In the genomic region with DNA sequence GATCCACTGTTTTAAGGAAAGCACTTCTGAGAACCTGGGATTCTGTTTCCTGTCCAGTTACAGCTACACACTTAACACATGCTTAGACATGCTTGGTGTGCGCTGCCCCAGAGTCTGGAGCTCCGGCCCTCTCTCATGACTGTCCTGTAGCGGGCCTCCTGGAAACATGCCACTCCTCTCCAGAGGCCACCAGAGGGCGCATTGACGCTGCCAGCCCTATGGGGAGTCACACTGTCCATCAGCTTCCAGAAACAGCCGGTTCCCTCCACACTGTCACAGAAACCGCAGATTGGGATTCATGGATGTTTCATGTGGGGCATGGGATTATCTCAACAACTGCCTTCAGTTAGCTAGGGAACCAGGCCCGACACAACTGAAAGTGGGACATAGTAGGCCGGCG, we compare ENCODE assay signal across 8 mouse cellular contexts. TPM values are rescaled to one million over a fixed set of nuclear protein-coding genes. Genes with fewer than 3 reads are reported as not detected.
DNase-seq lines count a peak whose midpoint lies in the region; ATAC-seq and TF ChIP-seq lines count a peak whose summit lies in the region.

No protein-coding gene starts in this region.

- no peaks in the 10 kb centered on the region for H3K27me3 ChIP-seq in midbrain, embryonic 13.5 days
- H3K27me3 ChIP-seq in small intestine, adult 2 months (ENCODE audit: control insufficient read depth, insufficient read depth, low read length): no peaks in the 10 kb centered on the region

- TF ChIP-seq CTCF in cortical plate, adult 2 months (IDR thresholded peaks at IDR 0.05; ENCODE audit: extremely low read depth, insufficient read depth, low read length): peak; percentile 71
- TF ChIP-seq CTCF in small intestine, adult 2 months (IDR thresholded peaks at IDR 0.05; ENCODE audit: extremely low read depth, insufficient read length, insufficient replicate concordance, low read depth, low read length): peak; percentile 88

- intact Hi-C loops in left cerebral cortex, postnatal 36 days (cut with DNase I): loop anchor here (5.0 kb wide), 2 partner anchors 69 to 879 kb away; no protein-coding TSS in a partner anchor

- DNase-seq in adrenal gland, adult 8-10 months: peak; percentile 64
- peak; percentile 76 for DNase-seq in gastrocnemius, postnatal 25 days
- peak; percentile 74 for DNase-seq in kidney, adult 11 months
- peak; percentile 72 to 74 for DNase-seq in left cerebral cortex, postnatal 36 days (ENCODE audit: low spot score in 2 of 2)

- ATAC-seq in midbrain, embryonic 13.5 days: peak; percentile 77
- ATAC-seq in activated CD4-positive, CD25-positive, alpha-beta regulatory T cell, adult 4 months: no peak

- no peak overlapping the region for H3K4me2 ChIP-seq in midbrain, embryonic 13.5 days (replicated peaks)

- H3K4me1 ChIP-seq in cortical plate, adult 2 months (ENCODE audit: control insufficient read depth, insufficient read depth, low read length): peaks cover 2% of the 10 kb centered on the region; the same call in 1 of the 2 replicates
- peaks cover 15% of the 10 kb centered on the region for H3K4me1 ChIP-seq in midbrain, embryonic 13.5 days (replicated peaks)
- H3K4me1 ChIP-seq in small intestine, adult 2 months (ENCODE audit: control insufficient read depth, insufficient read depth, insufficient read length, low read length): no peaks in the 10 kb centered on the region

- H3K36me3 ChIP-seq in midbrain, embryonic 13.5 days: peaks cover 68% of the 10 kb centered on the region
- H3K36me3 ChIP-seq in small intestine, adult 2 months (ENCODE audit: control insufficient read depth, insufficient read depth, low read length): no peaks in the 10 kb centered on the region

- 32% methylated on average over 10 of the region's 10 CpGs for WGBS in midbrain, embryonic 13.5 days
- WGBS in small intestine, adult 2 months: 26% methylated on average over 10 of the region's 10 CpGs

- H3K9me3 ChIP-seq in midbrain, embryonic 13.5 days: no peaks in the 10 kb centered on the region

- H3K9ac ChIP-seq in midbrain, embryonic 13.5 days (replicated peaks): no peak overlapping the region

- no peak overlapping the region for H3K4me3 ChIP-seq in cortical plate, adult 2 months (ENCODE audit: insufficient read depth, low read length)
- no peak overlapping the region for H3K4me3 ChIP-seq in midbrain, embryonic 13.5 days (replicated peaks)
- H3K4me3 ChIP-seq in small intestine, adult 2 months (ENCODE audit: low read depth, low read length): no peak overlapping the region

- no peak for TF ChIP-seq POLR2A in cortical plate, adult 2 months (IDR thresholded peaks at IDR 0.05; ENCODE audit: extremely low read depth, insufficient read depth, low read length)
- TF ChIP-seq POLR2A in small intestine, adult 2 months (IDR thresholded peaks at IDR 0.05; ENCODE audit: low read depth, low read length): no peak

- H3K27ac ChIP-seq in cortical plate, adult 2 months (ENCODE audit: insufficient read depth, low read length): no peak overlapping the region
- no peak overlapping the region for H3K27ac ChIP-seq in midbrain, embryonic 13.5 days
- no peak overlapping the region for H3K27ac ChIP-seq in small intestine, adult 2 months (ENCODE audit: insufficient read depth, low read depth, low read length)

RNA-seq across cellular contexts. Expression of gene Pitpnb, which starts 57.0 kb away (rescaled TPM):
- 10 to 100 TPM; 71.1 to 88.0 (median 80.4) TPM for total RNA-seq in adrenal gland, adult 8-10 months (2022)
- 67.7 and 71.4 TPM in 2 replicates for polyA plus RNA-seq in cortical plate, adult 2 months (2012; rRNA removed)
- total RNA-seq in gastrocnemius, postnatal 25 days (2021): 10 to 100 TPM; 20.3 to 21.1 TPM
- total RNA-seq in left cerebral cortex, postnatal 36 days (2021): 10 to 100 TPM; 84.4 to 86.0 TPM
- polyA plus RNA-seq in midbrain, embryonic 13.5 days (2015; fragmentation: Nextera tagmentation; extraction: Ambion mirVana): 101 and 106 TPM in 2 replicates
- polyA plus RNA-seq in small intestine, adult 2 months (2012; rRNA removed): 27.1 and 44.5 TPM in 2 replicates
- polyA plus RNA-seq in activated CD4-positive, CD25-positive, alpha-beta regulatory T cell, adult 4 months (2017; shearing (Covaris generic)): 10 to 100 TPM; 64.5 TPM
